In genomic region chr2:92915659-92916631, GRCm38 (mm10) we compare ENCODE assay signal across 8 mouse cellular contexts. TPM values are rescaled to one million over a fixed set of nuclear protein-coding genes. Genes with fewer than 3 reads are reported as not detected.
DNase-seq lines count a peak whose midpoint lies in the region; ATAC-seq and TF ChIP-seq lines count a peak whose summit lies in the region.

No protein-coding gene starts in this region.

- peaks cover 25% of the 10 kb centered on the region for H3K4me1 ChIP-seq in embryonic facial prominence, embryonic 15.5 days

- peak overlapping the region; percentile 76 for H3K4me2 ChIP-seq in embryonic facial prominence, embryonic 15.5 days (replicated peaks)

- intact Hi-C loops in gastrocnemius, adult 2 months (cut with DNase I): no loop called here

- H3K36me3 ChIP-seq in C2C12 (ENCODE audit: control insufficient read depth, insufficient read depth): peaks cover 31% of the 10 kb centered on the region
- H3K36me3 ChIP-seq in embryonic facial prominence, embryonic 15.5 days: no peaks in the 10 kb centered on the region

- 10% methylated on average over 9 of the region's 10 CpGs for WGBS in embryonic facial prominence, embryonic 15.5 days

- 0 out of 2 replicates have a peak overlapping the region, but pooled peaks have one; percentile 23 for H3K4me3 ChIP-seq in gastrocnemius, adult 2 months
- peak overlapping the region; percentile 74 for H3K4me3 ChIP-seq in C2C12 (ENCODE audit: insufficient read depth, poor library complexity, severe bottlenecking)
- peak overlapping the region; percentile 43 for H3K4me3 ChIP-seq in embryonic facial prominence, embryonic 15.5 days (replicated peaks)

- no peaks in the 10 kb centered on the region for H3K9me3 ChIP-seq in embryonic facial prominence, embryonic 15.5 days (replicated peaks)

- H3ac ChIP-seq in C2C12 (ENCODE audit: control insufficient read depth, insufficient read length, low read depth): peak overlapping the region; percentile 70

- no peak for TF ChIP-seq CTCF in gastrocnemius, adult 2 months (IDR thresholded peaks at IDR 0.05)
- TF ChIP-seq CTCF in C2C12 (IDR thresholded peaks at IDR 0.05; ENCODE audit: control insufficient read depth, insufficient read depth, insufficient read length): no peak

- no peak for DNase-seq in gastrocnemius, adult 2 months
- DNase-seq in gastrocnemius, postnatal 25 days: no peak
- peak; percentile 35 for DNase-seq in mesoderm, embryonic 11.5 days (ENCODE audit: low read depth, low spot score)
- DNase-seq in right cerebral cortex, postnatal 36 days (ENCODE audit: low spot score in 2 of 2): no peak
- DNase-seq in lung, postnatal 14 days: no peak
- DNase-seq in adrenal gland, postnatal 36 days: no peak

- H3K27me3 ChIP-seq in C2C12 (ENCODE audit: control insufficient read depth, insufficient read depth, insufficient read length): no peaks in the 10 kb centered on the region
- peaks cover 45% of the 10 kb centered on the region for H3K27me3 ChIP-seq in embryonic facial prominence, embryonic 15.5 days

- peaks cover 66% of the 10 kb centered on the region for H3K79me2 ChIP-seq in C2C12 (ENCODE audit: control insufficient read depth, insufficient read depth)

- no peak overlapping the region for H3K27ac ChIP-seq in gastrocnemius, adult 2 months
- no peak overlapping the region for H3K27ac ChIP-seq in embryonic facial prominence, embryonic 15.5 days (replicated peaks)

- H3K79me3 ChIP-seq in C2C12 (ENCODE audit: low read depth): peaks cover 54% of the 10 kb centered on the region

- no peak; the same call in 1 of the 2 replicates for ATAC-seq in embryonic facial prominence, embryonic 15.5 days (ENCODE audit: insufficient number of reproducible peaks, low FRiP score, low TSS enrichment, low read depth)

- no peak overlapping the region for H3K9ac ChIP-seq in embryonic facial prominence, embryonic 15.5 days

TF ChIP-seq in C2C12, 6 proteins besides CTCF, POLR2A, EP300 and RAD21:
- TF ChIP-seq MYOD1 (IDR thresholded peaks at IDR 0.05; ENCODE audit: control insufficient read depth, insufficient read length, low read depth) (no peak), FOSL1 (IDR thresholded peaks at IDR 0.05; ENCODE audit: insufficient read depth, low read length, poor library complexity, severe bottlenecking) (no peak), USF1 (IDR thresholded peaks at IDR 0.05; ENCODE audit: low read depth) (no peak)

RNA-seq across cellular contexts. Expression of gene Syt13, which starts 1.0 kb away (rescaled TPM):
- total RNA-seq in gastrocnemius, adult 2 months (2021): under 1 TPM in 1 of 2 experiments, not detected in 1; 0.06 TPM
- total RNA-seq in gastrocnemius, postnatal 25 days (2021): under 1 TPM in 1 of 2 experiments, not detected in 1; 0.15 TPM
- polyA plus RNA-seq in C2C12 (2012; fragmentation: generic; extraction: Trizol): 125 TPM
- 6.2 TPM in 2 replicates for polyA plus RNA-seq in embryonic facial prominence, embryonic 15.5 days (2015; fragmentation: Nextera tagmentation; extraction: Ambion mirVana)
- 1 to 10 TPM; 1.1 to 2.0 TPM for total RNA-seq in adrenal gland, postnatal 36 days (2021)

Comparison
In these comparisons a context has a peak if more than half of its experiments do, and no peak if none do; other contexts are left out.
1. H3K4me3 ChIP-seq: peak in every context shown above with its lines; median percentile 74 in C2C12; 43 in embryonic facial prominence, embryonic 15.5 days; 23 in gastrocnemius, adult 2 months.